Mouse (Mus musculus): ENCODE results near the gene Ms4a7.

GRCm38 (mm10) chr19:11292990-11293389, 43.0 kb downstream of the Ms4a7 start:
- TF ChIP-seq CTCF (IDR thresholded peaks at IDR 0.05; ENCODE audit: control insufficient read depth, insufficient read depth, low read length) (no peak), POLR2A (IDR thresholded peaks at IDR 0.05; ENCODE audit: borderline replicate concordance, control insufficient read depth, low read depth, low read length) (no peak)
